Mouse (Mus musculus): ENCODE data around the gene Aars2. TPM values are rescaled to one million over a fixed set of nuclear protein-coding genes. Genes with fewer than 3 reads are reported as not detected.

Gene Aars2
- polyA plus RNA-seq, 1 experiment from 2014 or later: 28.7 TPM

- 59% methylated on average over 6 of the region's 7 CpGs for WGBS
- Histone ChIP-seq H3K4me3 (peak overlapping the region; percentile 22; the same call in 1 of the 2 replicates), H3K27me3 (ENCODE audit: insufficient read depth, poor library complexity, severe bottlenecking) (peaks cover 61% of the 10 kb centered on the region)
Measured at GRCm38 (mm10) chr17:45557246-45557824, 50.7 kb downstream of the Aars2 start.

GRCm38 (mm10) chr17:45557998-45558862 is 51.6 kb downstream of the Aars2 start:
- 60% methylated on average over 16 of the region's 16 CpGs for WGBS
- Histone ChIP-seq H3K9me3 (no peaks in the 10 kb centered on the region), H3K36me3 (0 out of 2 replicates have a peak, but pooled peaks cover 7% of the 10 kb centered on the region), H3K4me1 (peaks cover 33% of the 10 kb centered on the region), H3K4me3 (no peak overlapping the region), H3K27ac (no peak overlapping the region), H3K27me3 (ENCODE audit: insufficient read depth, poor library complexity, severe bottlenecking) (peaks cover 54% of the 10 kb centered on the region)
- DNase-seq (ENCODE audit: low spot score): no peak

More at GRCm38 (mm10) chr17:45557246-45557824, 50.7 kb downstream of the Aars2 start:
- no peaks in the 10 kb centered on the region for H3K9me3 ChIP-seq
- H3K4me1 ChIP-seq: peaks cover 33% of the 10 kb centered on the region
- no peak overlapping the region; the same call in 1 of the 2 replicates for H3K27ac ChIP-seq
- H3K36me3 ChIP-seq: 0 out of 2 replicates have a peak, but pooled peaks cover 7% of the 10 kb centered on the region
- no peak for DNase-seq (ENCODE audit: low spot score)

DNA sequence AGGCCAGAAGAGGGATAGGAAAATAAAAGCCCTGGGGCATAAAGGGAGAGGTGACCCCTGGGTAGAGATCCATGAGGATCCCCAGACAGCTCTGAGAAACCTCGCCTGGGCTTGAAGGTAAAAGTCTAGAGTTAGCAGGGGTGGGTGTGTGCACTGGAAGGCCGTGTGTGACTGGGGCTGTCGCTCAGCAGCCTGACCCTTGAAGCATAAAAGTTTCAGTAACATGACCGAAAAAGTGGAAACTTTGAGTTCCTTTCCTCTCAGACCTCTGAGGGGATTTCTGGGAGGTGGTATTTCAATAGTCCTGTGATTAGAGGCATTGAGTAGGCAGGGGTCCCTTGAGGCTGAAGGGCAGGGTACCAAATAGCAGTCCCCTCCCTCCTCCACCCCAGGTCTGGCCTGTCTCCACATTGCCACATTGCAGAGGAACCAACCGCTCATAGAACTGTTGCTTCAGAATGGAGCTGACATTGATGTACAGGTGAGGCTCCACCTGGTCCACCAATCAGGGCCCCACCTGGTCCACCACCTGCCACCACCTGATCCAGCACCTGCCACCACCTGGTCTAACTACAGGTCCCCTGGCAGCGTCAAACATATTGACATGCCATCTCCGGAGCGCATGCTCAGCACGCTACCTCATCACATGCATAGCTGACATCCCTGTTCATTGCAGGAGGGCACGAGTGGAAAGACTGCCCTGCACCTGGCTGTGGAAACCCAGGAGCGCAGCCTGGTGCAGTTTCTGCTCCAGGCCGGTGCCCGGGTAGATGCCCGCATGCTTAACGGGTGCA is 53.3 kb downstream of the Aars2 start:
- Histone ChIP-seq H3K4me1 (peaks cover 40% of the 10 kb centered on the region), H3K27me3 (ENCODE audit: insufficient read depth, poor library complexity, severe bottlenecking) (peaks cover 44% of the 10 kb centered on the region), H3K4me3 (no peak overlapping the region), H3K9me3 (no peaks in the 10 kb centered on the region), H3K27ac (no peak overlapping the region), H3K36me3 (0 out of 2 replicates have a peak, but pooled peaks cover 7% of the 10 kb centered on the region)
- DNase-seq (ENCODE audit: low spot score): no peak
- 86% methylated on average over 15 of the region's 15 CpGs for WGBS

DNA sequence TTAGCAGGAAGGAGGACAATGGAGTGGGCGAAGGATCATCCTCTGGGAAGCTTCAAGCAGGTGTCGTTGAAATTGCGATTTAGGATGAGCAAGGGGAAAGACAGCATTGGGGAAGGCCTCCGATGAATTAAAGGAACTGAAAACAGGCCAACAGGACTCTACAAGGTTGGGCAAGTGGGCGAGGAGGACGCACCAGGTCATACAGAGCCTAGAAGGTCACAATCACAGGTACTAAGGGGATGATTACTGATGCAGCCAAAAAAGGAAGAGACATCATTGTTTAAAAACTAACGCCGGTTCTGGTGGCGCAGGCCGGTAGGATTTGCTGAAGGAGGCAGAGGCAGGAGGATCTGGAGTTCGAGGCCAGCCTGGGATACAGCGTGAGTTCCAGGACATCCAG is 56.6 kb downstream of the Aars2 start:
- WGBS: 71% methylated on average over 12 of the region's 12 CpGs
- no peak overlapping the region for H3K27ac ChIP-seq
- peaks cover 31% of the 10 kb centered on the region for H3K36me3 ChIP-seq
- DNase-seq (ENCODE audit: low spot score): no peak
- H3K27me3 ChIP-seq (ENCODE audit: insufficient read depth, poor library complexity, severe bottlenecking): peaks cover 18% of the 10 kb centered on the region
- H3K4me1 ChIP-seq: peaks cover 40% of the 10 kb centered on the region
- H3K9me3 ChIP-seq: no peaks in the 10 kb centered on the region
- H3K4me3 ChIP-seq: no peak overlapping the region

DNA sequence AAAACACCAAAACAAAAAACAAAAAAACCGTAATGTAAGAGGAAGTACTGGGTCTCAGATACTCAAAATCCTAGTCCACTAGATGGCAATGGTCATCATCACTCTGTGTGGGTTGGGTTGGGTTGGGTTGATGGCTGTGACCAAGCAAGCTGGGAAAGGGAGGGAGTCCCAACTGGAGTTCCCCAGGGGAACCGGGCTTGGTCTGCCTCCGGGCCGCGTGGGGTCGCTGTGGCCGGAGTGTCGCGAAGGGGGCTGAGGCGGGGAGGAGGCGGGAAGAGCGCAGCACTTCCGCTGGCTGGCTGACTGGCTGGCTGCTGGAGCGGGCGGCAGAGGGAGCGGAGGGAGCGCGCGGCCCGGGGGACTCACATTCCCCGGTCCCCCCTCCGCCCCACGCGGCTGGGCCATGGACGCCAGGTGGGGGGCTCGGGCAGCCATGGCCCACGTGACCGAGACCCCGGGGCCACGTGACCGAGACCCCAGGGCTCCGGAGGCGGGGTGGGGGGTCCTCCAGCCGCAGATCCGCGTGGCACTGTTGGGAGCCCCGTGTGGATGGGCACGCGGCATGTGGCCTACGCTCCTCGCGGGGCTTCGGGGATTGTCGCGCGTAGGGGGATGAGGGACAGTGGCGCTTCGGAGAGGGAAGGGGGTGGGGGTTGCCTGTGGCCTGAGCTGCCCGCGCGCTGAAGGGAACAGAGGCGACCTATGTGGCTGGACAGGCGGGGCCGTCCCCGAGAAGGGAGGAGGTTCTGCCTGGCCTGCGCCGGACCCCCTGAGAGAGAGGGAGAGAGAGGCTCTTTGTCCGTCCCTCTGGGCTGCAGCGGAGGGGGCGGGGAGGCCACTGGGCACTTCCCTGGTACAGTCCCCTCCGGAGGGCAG is 57.3 kb downstream of the Aars2 start, which contains the start of gene Slc35b2:
Gene Slc35b2, plus strand, starts transcription at position 220 of the 876 bp plus-strand sequence.
- Histone ChIP-seq H3K4me1 (peaks cover 40% of the 10 kb centered on the region), H3K9me3 (no peaks in the 10 kb centered on the region), H3K36me3 (peaks cover 34% of the 10 kb centered on the region), H3K27me3 (ENCODE audit: insufficient read depth, poor library complexity, severe bottlenecking) (peaks cover 11% of the 10 kb centered on the region), H3K4me3 (peak within 1 kb of the TSS; percentile 90), H3K27ac (peak within 1 kb of the TSS; percentile 93)
- peak; percentile 97 for DNase-seq (ENCODE audit: low spot score)
- WGBS: 1% methylated on average over 60 of the region's 61 CpGs

DNA sequence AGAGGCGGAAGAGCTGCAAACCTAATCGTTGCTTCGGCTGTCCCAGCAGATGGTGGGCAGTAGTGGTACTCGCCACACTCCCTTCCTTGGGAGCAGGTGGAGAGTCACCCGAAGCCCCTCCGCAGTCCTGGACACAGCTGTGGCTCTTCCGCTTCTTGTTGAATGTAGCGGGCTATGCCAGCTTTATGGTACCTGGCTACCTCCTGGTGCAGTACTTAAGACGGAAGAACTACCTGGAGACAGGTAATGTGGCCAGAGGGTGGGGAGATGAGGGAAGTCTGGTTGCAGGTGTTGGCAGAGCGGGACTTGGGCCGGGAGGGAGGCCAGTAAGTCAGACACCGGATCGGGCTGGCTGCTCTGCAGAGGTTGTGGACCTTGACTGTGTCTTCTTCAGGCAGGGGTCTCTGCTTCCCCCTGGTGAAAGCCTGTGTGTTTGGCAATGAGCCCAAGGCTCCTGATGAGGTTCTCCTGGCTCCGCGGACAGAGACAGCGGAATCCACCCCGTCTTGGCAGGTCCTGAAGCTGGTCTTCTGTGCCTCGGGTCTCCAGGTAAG is 58.0 kb downstream of the Aars2 start:
- peaks cover 37% of the 10 kb centered on the region for H3K36me3 ChIP-seq
- H3K4me1 ChIP-seq: peaks cover 39% of the 10 kb centered on the region
- DNase-seq (ENCODE audit: low spot score): no peak
- H3K27me3 ChIP-seq (ENCODE audit: insufficient read depth, poor library complexity, severe bottlenecking): 0 out of 2 replicates have a peak, but pooled peaks cover 7% of the 10 kb centered on the region
- no peaks in the 10 kb centered on the region for H3K9me3 ChIP-seq
- peak overlapping the region; percentile 93 for H3K27ac ChIP-seq
- 12% methylated on average over 18 of the region's 18 CpGs for WGBS
- H3K4me3 ChIP-seq: peak overlapping the region; percentile 90

GRCm38 (mm10) chr17:45565103-45565502 is 58.5 kb downstream of the Aars2 start:
- DNase-seq (ENCODE audit: low spot score): no peak
- WGBS: 94% methylated on average over 11 of the region's 11 CpGs
- 0 out of 2 replicates have a peak, but pooled peaks cover 5% of the 10 kb centered on the region for H3K27me3 ChIP-seq (ENCODE audit: insufficient read depth, poor library complexity, severe bottlenecking)
- no peaks in the 10 kb centered on the region for H3K9me3 ChIP-seq
- H3K36me3 ChIP-seq: peaks cover 42% of the 10 kb centered on the region
- H3K27ac ChIP-seq: peak overlapping the region; percentile 93
- H3K4me1 ChIP-seq: peaks cover 39% of the 10 kb centered on the region
- H3K4me3 ChIP-seq: peak overlapping the region; percentile 90

DNA sequence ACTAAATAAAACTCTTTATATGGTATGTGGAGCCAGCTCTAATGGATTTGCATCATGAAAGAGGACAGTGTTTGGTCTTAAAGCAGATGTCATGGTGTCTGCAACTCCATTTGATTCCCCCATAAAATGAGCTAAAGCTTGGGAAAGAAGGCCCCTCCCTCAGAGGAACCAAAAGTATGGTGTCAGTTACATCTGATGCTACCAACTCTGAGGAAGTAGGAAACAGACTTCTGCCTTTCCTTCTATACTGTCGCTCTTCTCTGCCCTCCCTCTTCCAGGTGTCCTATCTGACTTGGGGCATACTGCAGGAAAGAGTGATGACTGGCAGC is 59.4 kb downstream of the Aars2 start:
- peaks cover 44% of the 10 kb centered on the region for H3K4me1 ChIP-seq

DNA sequence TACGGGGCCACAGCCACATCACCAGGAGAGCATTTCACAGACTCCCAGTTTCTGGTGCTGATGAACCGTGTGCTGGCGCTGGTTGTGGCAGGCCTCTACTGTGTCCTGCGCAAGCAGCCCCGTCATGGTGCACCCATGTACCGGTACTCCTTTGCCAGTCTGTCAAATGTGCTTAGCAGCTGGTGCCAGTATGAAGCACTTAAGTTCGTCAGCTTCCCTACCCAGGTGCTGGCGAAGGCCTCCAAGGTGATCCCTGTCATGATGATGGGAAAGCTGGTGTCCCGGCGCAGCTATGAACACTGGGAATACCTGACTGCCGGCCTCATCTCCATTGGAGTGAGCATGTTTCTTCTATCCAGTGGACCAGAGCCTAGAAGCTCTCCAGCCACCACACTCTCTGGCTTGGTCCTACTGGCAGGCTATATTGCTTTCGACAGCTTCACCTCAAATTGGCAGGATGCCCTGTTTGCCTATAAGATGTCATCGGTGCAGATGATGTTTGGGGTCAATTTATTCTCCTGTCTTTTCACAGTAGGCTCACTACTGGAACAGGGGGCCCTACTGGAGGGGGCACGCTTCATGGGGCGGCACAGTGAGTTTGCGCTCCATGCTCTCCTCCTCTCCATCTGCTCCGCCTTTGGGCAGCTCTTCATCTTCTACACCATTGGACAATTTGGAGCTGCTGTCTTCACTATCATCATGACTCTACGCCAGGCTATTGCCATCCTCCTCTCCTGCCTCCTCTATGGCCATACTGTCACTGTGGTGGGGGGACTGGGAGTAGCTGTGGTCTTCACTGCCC is 59.9 kb downstream of the Aars2 start:
- peak overlapping the region; percentile 29; the same call in 1 of the 2 replicates for H3K27ac ChIP-seq
- WGBS: 73% methylated on average over 18 of the region's 18 CpGs
- no peak for DNase-seq (ENCODE audit: low spot score)
- peaks cover 57% of the 10 kb centered on the region for H3K36me3 ChIP-seq
- peaks cover 44% of the 10 kb centered on the region for H3K4me1 ChIP-seq
- no peaks in the 10 kb centered on the region for H3K9me3 ChIP-seq
- peak overlapping the region; percentile 15; the same call in 1 of the 2 replicates for H3K4me3 ChIP-seq
- H3K27me3 ChIP-seq (ENCODE audit: insufficient read depth, poor library complexity, severe bottlenecking): no peaks in the 10 kb centered on the region

More for the DNA sequence above, 59.4 kb downstream of the Aars2 start:
- H3K9me3 ChIP-seq: no peaks in the 10 kb centered on the region
- WGBS: 80% methylated on average over 1 of the region's 1 CpGs
- DNase-seq (ENCODE audit: low spot score): no peak
- H3K27me3 ChIP-seq (ENCODE audit: insufficient read depth, poor library complexity, severe bottlenecking): no peaks in the 10 kb centered on the region
- no peak overlapping the region for H3K4me3 ChIP-seq
- H3K27ac ChIP-seq: no peak overlapping the region
- peaks cover 51% of the 10 kb centered on the region for H3K36me3 ChIP-seq

GRCm38 (mm10) chr17:45567162-45567601 is 60.5 kb downstream of the Aars2 start:
- no peaks in the 10 kb centered on the region for H3K27me3 ChIP-seq (ENCODE audit: insufficient read depth, poor library complexity, severe bottlenecking)
- 32% methylated on average over 4 of the region's 4 CpGs for WGBS
- peak overlapping the region; percentile 29; the same call in 1 of the 2 replicates for H3K27ac ChIP-seq
- H3K36me3 ChIP-seq: peaks cover 59% of the 10 kb centered on the region
- peaks cover 44% of the 10 kb centered on the region for H3K4me1 ChIP-seq
- H3K9me3 ChIP-seq: no peaks in the 10 kb centered on the region
- H3K4me3 ChIP-seq: peak overlapping the region; percentile 15; the same call in 1 of the 2 replicates
- DNase-seq (ENCODE audit: low spot score): no peak

- no peak for DNase-seq (ENCODE audit: low spot score)
- no peaks in the 10 kb centered on the region for H3K27me3 ChIP-seq (ENCODE audit: insufficient read depth, poor library complexity, severe bottlenecking)
- no peaks in the 10 kb centered on the region for H3K9me3 ChIP-seq
- no peak overlapping the region for H3K27ac ChIP-seq
- WGBS: 88% methylated on average over 12 of the region's 12 CpGs
- H3K4me1 ChIP-seq: peaks cover 44% of the 10 kb centered on the region
- H3K36me3 ChIP-seq: peaks cover 59% of the 10 kb centered on the region
- no peak overlapping the region for H3K4me3 ChIP-seq
Measured at GRCm38 (mm10) chr17:45568990-45569389, 62.3 kb downstream of the Aars2 start.

All from heart, embryonic 10.5 days (tissue).